ENCODE assay signal across 10 mouse cellular contexts in the genomic region with DNA sequence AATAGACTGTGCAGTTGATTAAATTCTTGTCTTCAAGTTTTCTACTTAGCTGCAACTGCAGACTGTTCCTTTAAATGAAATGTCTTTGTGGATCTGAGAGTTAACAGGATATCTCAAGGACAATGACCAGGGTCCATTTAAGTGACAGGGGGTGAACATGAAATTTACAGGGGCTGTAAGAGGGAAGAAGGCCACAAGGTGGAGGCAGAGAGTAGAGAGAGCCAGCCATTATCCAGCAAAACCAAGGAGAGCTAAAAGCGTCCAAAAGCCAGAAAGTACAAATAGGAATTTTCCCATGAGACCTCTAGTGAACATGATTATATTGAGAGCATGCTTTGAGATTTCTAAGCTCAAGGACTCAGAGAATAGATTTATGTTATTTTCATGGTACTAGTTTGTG.
DNase-seq lines count a peak whose midpoint lies in the region; ATAC-seq and TF ChIP-seq lines count a peak whose summit lies in the region.
"Had no signal": no experiment of that assay in that cellular context is flagged by ENCODE, and none has a peak within 500 bp of the region (broad histone marks: within the 10 kb centered on the region; RNA-seq: fewer than 3 reads in every experiment).

No protein-coding gene starts in this region.

- no peak overlapping the region for H3K9ac ChIP-seq in lung, embryonic 14.5 days
- no peak overlapping the region for H3K9ac ChIP-seq in hindbrain, embryonic 12.5 days
- H3K9ac ChIP-seq: heart, embryonic 13.5 days; neural tube, embryonic 12.5 days had no signal

- no peak overlapping the region for H3K4me3 ChIP-seq in lung, embryonic 14.5 days (ENCODE audit: low read depth, low read length)
- H3K4me3 ChIP-seq in lung, adult 2 months (replicated peaks; ENCODE audit: extremely low read depth, low read depth, low read length) = no peak overlapping the region
- no peak overlapping the region for H3K4me3 ChIP-seq in hindbrain, embryonic 12.5 days
- H3K4me3 ChIP-seq: heart, embryonic 13.5 days; neural tube, embryonic 12.5 days had no signal

- TF ChIP-seq POLR2A in lung, adult 2 months (IDR thresholded peaks at IDR 0.05; ENCODE audit: borderline replicate concordance, extremely low read depth, low read depth, low read length) = no peak

- no peaks in the 10 kb centered on the region for H3K27me3 ChIP-seq in lung, embryonic 14.5 days (ENCODE audit: insufficient read depth, low read length)
- no peaks in the 10 kb centered on the region for H3K27me3 ChIP-seq in hindbrain, embryonic 12.5 days
- H3K27me3 ChIP-seq: heart, embryonic 13.5 days; neural tube, embryonic 12.5 days had no signal

- peak; percentile 73 for TF ChIP-seq CTCF in lung, embryonic 14.5 days (IDR thresholded peaks at IDR 0.05; ENCODE audit: low read depth)
- no peak for TF ChIP-seq CTCF in lung, adult 2 months (IDR thresholded peaks at IDR 0.05; ENCODE audit: insufficient read depth, low read length)

- no peak overlapping the region for H3K4me2 ChIP-seq in lung, embryonic 14.5 days
- H3K4me2 ChIP-seq in hindbrain, embryonic 12.5 days (replicated peaks) = no peak overlapping the region
- H3K4me2 ChIP-seq: heart, embryonic 13.5 days; neural tube, embryonic 12.5 days had no signal

- DNase-seq in cerebellum, postnatal 10 days = peak; percentile 71 to 74
- DNase-seq in cerebellum, adult 9-11 months = no peak
- peak; percentile 78 for DNase-seq in lung, embryonic 14.5 days
- DNase-seq in lung, adult 2 months = no peak
- peak; percentile 1 for DNase-seq in adrenal gland, postnatal 25 days
- peak; percentile 27 for DNase-seq in lung, postnatal 36 days

- no peaks in the 10 kb centered on the region for H3K36me3 ChIP-seq in lung, embryonic 14.5 days (ENCODE audit: insufficient read depth)
- H3K36me3 ChIP-seq in hindbrain, embryonic 12.5 days = no peaks in the 10 kb centered on the region
- H3K36me3 ChIP-seq: heart, embryonic 13.5 days; neural tube, embryonic 12.5 days had no signal

- no peak overlapping the region for H3K27ac ChIP-seq in lung, embryonic 14.5 days (ENCODE audit: low read depth)
- no peak overlapping the region for H3K27ac ChIP-seq in hindbrain, embryonic 12.5 days
- H3K27ac ChIP-seq: heart, embryonic 13.5 days; neural tube, embryonic 12.5 days had no signal

- WGBS in lung, embryonic 14.5 days = 4% methylated on average over 1 of the region's 1 CpGs
- 6% methylated on average over 1 of the region's 1 CpGs for WGBS in lung, adult 2 months
- 0% methylated on average over 1 of the region's 1 CpGs for WGBS in hindbrain, embryonic 12.5 days

- no peaks in the 10 kb centered on the region for H3K9me3 ChIP-seq in lung, embryonic 14.5 days (ENCODE audit: low read depth, low read length)
- no peaks in the 10 kb centered on the region for H3K9me3 ChIP-seq in hindbrain, embryonic 12.5 days (replicated peaks)
- H3K9me3 ChIP-seq: heart, embryonic 13.5 days; neural tube, embryonic 12.5 days had no signal

- ATAC-seq in lung, embryonic 14.5 days (ENCODE audit: insufficient read depth) = peak; percentile 54; the same call in 1 of the 2 replicates
- ATAC-seq in hindbrain, embryonic 12.5 days (ENCODE audit: low FRiP score) = peak; percentile 50; the same call in 1 of the 2 replicates
- no peak for ATAC-seq in megakaryocyte, adult 5-6 weeks (ENCODE audit: poor library complexity, severe bottlenecking)

- H3K4me1 ChIP-seq in lung, embryonic 14.5 days (ENCODE audit: insufficient read depth) = no peaks in the 10 kb centered on the region
- H3K4me1 ChIP-seq in lung, adult 2 months (ENCODE audit: control insufficient read depth, insufficient read depth, low read length) = no peaks in the 10 kb centered on the region
- no peaks in the 10 kb centered on the region for H3K4me1 ChIP-seq in hindbrain, embryonic 12.5 days
- H3K4me1 ChIP-seq: heart, embryonic 13.5 days; neural tube, embryonic 12.5 days had no signal

Comparison
In these comparisons a context has a peak if more than half of its experiments do, and no peak if none do; other contexts are left out.
1. DNase-seq: peak in cerebellum, postnatal 10 days (2 of 2), lung, embryonic 14.5 days (single experiment), adrenal gland, postnatal 25 days (single experiment) and lung, postnatal 36 days (single experiment); none in cerebellum, adult 9-11 months (single experiment) and lung, adult 2 months (single experiment).